Mouse (Mus musculus): Measurements from ENCODE around the gene Gm29106.

DNA sequence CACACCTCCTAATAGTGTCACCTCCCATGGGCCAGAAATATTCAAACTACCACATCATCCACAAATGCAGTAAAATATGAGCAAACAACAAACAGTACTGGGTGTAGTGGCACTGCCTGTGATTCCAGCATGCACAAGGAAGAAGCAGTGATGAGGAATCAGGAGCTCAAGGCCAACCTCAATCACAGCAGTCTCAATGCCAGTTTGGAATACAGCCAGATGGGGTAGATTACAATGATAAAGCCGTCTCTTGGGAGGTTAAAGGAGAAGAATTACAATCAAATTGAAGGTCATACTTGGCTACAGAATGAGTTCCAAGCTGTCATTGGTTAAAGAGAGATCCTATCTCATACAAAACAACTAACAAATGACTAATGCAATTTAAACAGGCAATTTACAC, 52.2 kb downstream of the Gm29106 start:
- TF ChIP-seq POLR2A (IDR thresholded peaks at IDR 0.05; ENCODE audit: insufficient read length, low read depth): no peak
- TF ChIP-seq E2F4 (IDR thresholded peaks at IDR 0.05; ENCODE audit: insufficient read depth): no peak
- no peak for TF ChIP-seq POLR2AphosphoS2 (IDR thresholded peaks at IDR 0.05; ENCODE audit: insufficient read length, low read depth)
- TF ChIP-seq CEBPB (IDR thresholded peaks at IDR 0.05; ENCODE audit: insufficient read depth, poor library complexity, severe bottlenecking): no peak
- no peak for TF ChIP-seq TCF3 (IDR thresholded peaks at IDR 0.05; ENCODE audit: insufficient read length, low read depth)
- no peak for TF ChIP-seq USF1 (IDR thresholded peaks at IDR 0.05; ENCODE audit: low read depth)
- no peak for TF ChIP-seq REST (IDR thresholded peaks at IDR 0.05; ENCODE audit: insufficient read depth, insufficient read length)

Measured in myocyte (in vitro differentiated cells).